Mouse (Mus musculus) MEL (cell line): ENCODE results near the gene Tll1.

Experiments
- BHLHE40 ChIP-seq: IDR thresholded peaks from 2 replicates; pipeline ENCODE4 v1.6.1; 2012; ENCODE audit warnings: low read depth, mild to moderate bottlenecking, inconsistent platforms, low read length, improper control_type of control experiment, borderline replicate concordance
- CTCF ChIP-seq, 3 experiments: IDR thresholded peaks in 2 of 3; conservative IDR thresholded peaks in 1 of 3; 2 replicates each; pipeline ENCODE4 v1.5.1; 2011 to 2012; ENCODE audit warnings: low read length in 3 of 3, low read depth in 2 of 3, mild to moderate bottlenecking in 2 of 3, improper control_type of control experiment in 1 of 3, inconsistent platforms in 1 of 3, mixed read lengths in 1 of 3, moderate library complexity in 1 of 3; ENCODE audit not compliant: control insufficient read depth in 1 of 3, insufficient read depth in 1 of 3, poor library complexity in 1 of 3, severe bottlenecking in 1 of 3
- EP300 ChIP-seq, 2 experiments: IDR thresholded peaks; 2 replicates each; pipeline ENCODE4 v1.6.1; 2011; ENCODE audit warnings: improper control_type of control experiment in 2 of 2, low read length in 2 of 2, low read depth in 1 of 2, mild to moderate bottlenecking in 1 of 2
- GATA1 ChIP-seq: IDR thresholded peaks from 2 replicates; pipeline ENCODE4 v1.6.1; 2011; ENCODE audit warnings: low read depth, low read length, improper control_type of control experiment
- POLR2A ChIP-seq, 2 experiments: IDR thresholded peaks; 2 replicates each; pipeline ENCODE4 v1.6.1; 2011 to 2012; ENCODE audit warnings: low read length in 2 of 2, mild to moderate bottlenecking in 2 of 2, control low read depth in 1 of 2, improper control_type of control experiment in 1 of 2, low read depth in 1 of 2, moderate library complexity in 1 of 2; ENCODE audit not compliant: control insufficient read depth in 1 of 2, insufficient read depth in 1 of 2, poor library complexity in 1 of 2
- ZNF384 ChIP-seq: IDR thresholded peaks from 2 replicates; pipeline ENCODE4 v1.6.1; 2012; ENCODE audit warnings: low read depth, mild to moderate bottlenecking, inconsistent platforms, low read length, improper control_type of control experiment

DNA sequence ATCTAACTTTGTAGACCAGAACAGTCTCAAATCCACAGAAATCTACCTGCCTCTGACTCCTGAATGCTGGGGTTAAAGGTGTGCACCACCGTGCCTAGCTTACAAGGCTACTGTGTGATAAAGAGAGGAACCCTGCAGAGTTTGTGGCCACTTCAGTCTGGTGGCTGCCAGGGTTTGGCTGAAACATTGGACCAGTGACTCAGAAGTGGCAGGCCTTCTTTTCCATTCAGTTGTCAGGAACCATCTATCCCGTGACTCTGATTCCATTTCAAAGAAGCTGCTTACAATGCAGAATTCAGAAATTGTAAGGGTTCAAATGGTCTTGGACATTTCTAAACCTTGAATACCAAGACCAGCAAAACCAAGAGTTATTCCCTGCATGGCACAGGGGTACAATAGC, 12.7 kb downstream of the Tll1 start:
- TF ChIP-seq CTCF (IDR thresholded peaks at IDR 0.05 in 2 of 3, conservative IDR thresholded peaks at IDR 0.05 in 1 of 3; ENCODE audit: control insufficient read depth in 1 of 3, insufficient read depth in 1 of 3, low read depth in 2 of 3, low read length in 3 of 3, poor library complexity in 1 of 3, severe bottlenecking in 1 of 3) = no peak
- no peak for TF ChIP-seq BHLHE40
- no peak for TF ChIP-seq POLR2A (IDR thresholded peaks at IDR 0.05; ENCODE audit: control insufficient read depth in 1 of 2, insufficient read depth in 1 of 2, low read depth in 1 of 2, low read length in 2 of 2, poor library complexity in 1 of 2)
- TF ChIP-seq EP300 (IDR thresholded peaks at IDR 0.05; ENCODE audit: low read depth in 1 of 2, low read length in 2 of 2) = no peak
- no peak for TF ChIP-seq GATA1
- TF ChIP-seq ZNF384 = no peak
